Mouse (Mus musculus) kidney, adult 2 months (tissue): Measurements from ENCODE around the gene Smim4.
A peak's percentile ranks its signal among the peaks of the same experiment; 100 is the strongest.

Experiments
- CTCF ChIP-seq: fragments of 200-500 bp; conservative IDR thresholded peaks from 2 replicates; pipeline ENCODE4 v1.5.1; 2011; ENCODE audit warnings: low read depth, mild to moderate bottlenecking, control low read depth, low read length, moderate library complexity, mixed read lengths; ENCODE audit not compliant: insufficient read depth, insufficient read length
- POLR2A ChIP-seq: fragments of 200-500 bp; IDR thresholded peaks from one replicate; pipeline ENCODE4 v1.6.1; 2011; ENCODE audit warnings: low read depth, low read length, control low read depth

DNA sequence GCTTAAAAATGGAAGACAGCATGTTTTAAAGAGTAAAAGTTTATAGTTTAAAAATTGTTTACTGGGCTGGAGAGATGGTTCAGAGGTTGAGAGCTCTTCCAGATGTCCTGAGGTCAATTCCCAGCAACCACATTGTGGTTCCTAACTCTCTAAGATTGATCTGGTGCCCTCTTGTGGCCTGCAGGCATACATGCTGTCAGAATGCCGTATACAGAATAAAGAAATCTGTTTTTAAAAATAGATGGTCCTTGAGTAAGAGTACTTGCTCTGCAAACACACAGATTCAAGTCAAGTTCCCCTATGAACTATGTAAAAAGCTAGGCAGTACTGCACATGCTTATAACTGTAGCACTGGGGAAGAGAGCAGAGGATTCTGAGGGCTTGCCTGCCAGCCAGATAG, 66.5 kb downstream of the Smim4 start:
- TF ChIP-seq POLR2A (no peak), CTCF (peak; percentile 50)
